Mouse (Mus musculus): ENCODE measurements around the gene Dgcr2.

DNA sequence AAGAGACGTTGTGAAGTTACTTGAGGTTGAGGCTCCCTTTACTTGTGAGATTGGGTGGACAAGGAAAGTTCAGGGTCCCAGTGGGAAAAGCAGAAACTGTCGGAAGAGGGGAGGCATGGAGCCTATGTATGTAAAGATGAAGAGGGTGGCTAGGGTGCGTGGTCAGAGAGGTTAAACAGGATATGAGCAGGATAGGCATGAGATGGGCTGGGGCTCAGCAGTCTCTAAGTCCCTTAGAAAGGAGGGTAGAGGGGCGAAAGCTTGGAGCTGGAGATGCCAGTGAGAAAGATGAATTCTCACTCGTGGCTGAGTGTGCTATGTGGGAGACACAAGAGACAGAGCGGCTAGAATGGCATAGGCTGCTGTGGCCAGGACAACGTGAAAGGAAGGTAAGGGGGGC, 65.5 kb downstream of the Dgcr2 start, which contains the start of gene B830017H08Rik:
- TF ChIP-seq CTCF (IDR thresholded peaks at IDR 0.05; ENCODE audit: extremely low read depth, insufficient read length, insufficient replicate concordance, low read depth, low read length) (no peak), POLR2A (IDR thresholded peaks at IDR 0.05; ENCODE audit: low read depth, low read length) (no peak)

Measured in small intestine, adult 2 months (tissue).